Mouse (Mus musculus): ENCODE data around the gene Prss41. TPM values are rescaled to one million over a fixed set of nuclear protein-coding genes. Genes with fewer than 3 reads are reported as not detected.

Prss41 gene
- polyA plus RNA-seq, 1 experiment, result 0.28 TPM

GRCm38 (mm10) chr17:23828271-23829001 lies 15.5 kb downstream of the Prss41 start:
- peak; percentile 65 for DNase-seq (ENCODE audit: low spot score)

- no peak for DNase-seq (ENCODE audit: low spot score)
These were observed 18.4 kb downstream of the Prss41 start for GRCm38 (mm10) chr17:23825591-23825990.

DNA sequence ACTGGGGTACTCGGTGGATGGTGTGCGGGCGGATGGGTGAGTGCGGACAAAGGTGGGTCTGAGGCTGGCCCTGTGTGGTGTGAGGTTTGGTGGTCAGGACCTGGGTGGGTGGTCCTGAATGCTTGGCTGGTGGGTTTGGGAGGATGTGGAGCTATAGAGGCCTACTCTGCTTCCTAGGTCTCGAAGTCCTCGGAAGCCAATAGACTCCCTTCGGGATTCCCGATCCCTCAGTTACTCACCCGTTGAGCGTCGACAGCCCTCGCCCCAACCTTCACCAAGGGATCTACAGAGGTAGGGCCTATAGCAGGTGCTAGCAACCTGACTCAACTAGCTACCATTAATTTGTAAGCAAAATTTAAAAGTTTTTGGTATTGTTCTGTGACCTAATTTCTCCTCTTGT lies 20.4 kb downstream of the Prss41 start:
- DNase-seq (ENCODE audit: low spot score), result no peak

DNA sequence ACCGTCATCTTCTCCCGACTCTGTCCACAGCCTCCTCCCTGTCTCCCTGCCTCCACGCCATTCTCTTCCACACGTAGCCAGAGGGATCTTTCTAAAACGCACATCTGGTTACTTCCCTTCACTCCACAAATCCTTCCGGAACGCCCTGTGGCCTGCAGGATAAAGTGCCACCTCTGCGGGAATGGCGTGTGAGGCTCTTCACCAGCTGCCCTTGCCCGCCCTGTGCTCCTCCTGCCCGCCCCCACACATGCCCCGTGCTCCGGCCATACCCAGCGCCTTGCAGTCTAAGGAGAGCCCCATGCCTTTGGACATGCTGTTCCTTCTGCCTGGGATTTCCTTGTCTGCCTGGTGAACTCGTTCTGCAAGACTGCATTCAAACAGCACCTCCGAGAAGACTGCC lies 21.0 kb downstream of the Prss41 start:
- no peak for DNase-seq (ENCODE audit: low spot score)

- no peak for DNase-seq (ENCODE audit: low spot score)
These were observed 21.9 kb downstream of the Prss41 start for GRCm38 (mm10) chr17:23822094-23822493.

- DNase-seq (ENCODE audit: low spot score), result no peak
These were observed 23.2 kb downstream of the Prss41 start for GRCm38 (mm10) chr17:23820731-23821130.

DNA sequence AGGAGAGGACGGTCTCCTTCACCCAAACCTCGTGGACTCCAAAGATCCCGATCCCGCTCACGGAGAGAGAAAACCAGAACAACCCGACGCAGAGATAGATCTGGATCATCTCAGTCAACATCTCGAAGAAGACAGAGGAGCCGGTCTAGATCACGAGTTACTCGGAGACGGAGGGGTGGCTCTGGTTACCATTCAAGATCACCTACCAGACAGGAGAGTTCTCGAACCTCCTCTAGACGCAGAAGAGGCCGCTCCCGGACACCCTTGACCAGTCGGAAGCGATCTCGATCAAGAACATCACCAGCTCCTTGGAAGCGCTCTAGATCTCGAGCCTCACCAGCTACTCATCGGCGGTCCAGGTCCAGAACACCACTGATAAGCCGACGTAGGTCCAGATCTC lies 24.7 kb downstream of the Prss41 start:
- DNase-seq (ENCODE audit: low spot score), result no peak

- no peak for DNase-seq (ENCODE audit: low spot score)
These were observed 25.4 kb downstream of the Prss41 start for GRCm38 (mm10) chr17:23818579-23818978.

DNA sequence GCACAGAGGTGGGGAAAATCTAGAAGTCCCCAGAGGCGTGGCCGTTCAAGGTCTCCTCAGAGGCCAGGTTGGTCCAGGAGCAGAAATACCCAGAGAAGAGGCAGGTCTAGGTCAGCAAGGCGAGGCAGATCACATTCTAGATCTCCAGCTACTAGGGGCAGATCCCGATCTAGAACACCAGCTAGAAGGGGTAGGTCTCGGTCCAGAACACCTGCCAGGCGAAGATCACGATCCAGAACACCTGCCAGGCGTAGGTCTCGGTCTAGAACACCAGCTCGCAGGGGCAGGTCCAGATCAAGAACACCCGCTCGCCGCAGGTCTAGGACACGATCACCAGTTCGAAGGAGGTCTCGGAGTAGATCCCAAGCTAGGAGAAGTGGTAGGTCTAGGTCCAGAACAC lies 28.3 kb downstream of the Prss41 start:
- no peak for DNase-seq (ENCODE audit: low spot score)

GRCm38 (mm10) chr17:23807918-23808317 lies 36.1 kb downstream of the Prss41 start:
- DNase-seq (ENCODE audit: low spot score), result no peak

GRCm38 (mm10) chr17:23806867-23807266 lies 37.1 kb downstream of the Prss41 start:
- peak; percentile 44 for DNase-seq (ENCODE audit: low spot score)

DNA sequence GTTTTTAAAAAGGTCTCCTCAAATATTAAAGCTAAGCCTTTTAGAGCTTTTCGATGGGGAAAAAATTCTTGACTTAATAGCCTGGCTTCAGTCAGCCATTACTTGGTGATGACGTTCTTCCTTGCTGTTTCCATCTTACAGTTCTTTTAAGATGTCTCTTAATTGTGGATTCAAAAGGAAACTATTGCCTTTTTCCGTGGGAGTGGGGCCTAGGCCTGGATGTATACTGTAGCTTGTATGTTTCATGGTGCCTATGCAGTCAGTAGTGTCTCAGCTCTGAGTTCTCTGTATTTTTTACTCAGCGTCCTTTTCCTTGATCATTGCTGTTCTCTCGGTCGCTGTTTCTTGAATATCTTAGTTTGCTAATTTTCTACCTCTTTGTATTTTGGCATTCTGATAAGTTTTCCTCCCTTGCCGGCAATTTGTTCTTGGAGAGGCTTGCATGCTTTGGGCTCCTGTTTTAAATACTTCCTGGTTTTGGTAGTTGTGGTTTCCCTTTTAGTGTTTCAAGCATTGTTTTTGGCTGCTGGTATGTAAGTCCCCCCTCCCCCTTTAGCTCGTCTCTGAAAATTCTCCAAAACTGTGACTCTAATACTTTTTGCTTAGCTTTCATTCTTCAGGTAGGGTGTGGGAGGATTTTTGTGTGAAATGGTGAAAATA lies 39.4 kb downstream of the Prss41 start:
- DNase-seq (ENCODE audit: low spot score), result no peak

DNA sequence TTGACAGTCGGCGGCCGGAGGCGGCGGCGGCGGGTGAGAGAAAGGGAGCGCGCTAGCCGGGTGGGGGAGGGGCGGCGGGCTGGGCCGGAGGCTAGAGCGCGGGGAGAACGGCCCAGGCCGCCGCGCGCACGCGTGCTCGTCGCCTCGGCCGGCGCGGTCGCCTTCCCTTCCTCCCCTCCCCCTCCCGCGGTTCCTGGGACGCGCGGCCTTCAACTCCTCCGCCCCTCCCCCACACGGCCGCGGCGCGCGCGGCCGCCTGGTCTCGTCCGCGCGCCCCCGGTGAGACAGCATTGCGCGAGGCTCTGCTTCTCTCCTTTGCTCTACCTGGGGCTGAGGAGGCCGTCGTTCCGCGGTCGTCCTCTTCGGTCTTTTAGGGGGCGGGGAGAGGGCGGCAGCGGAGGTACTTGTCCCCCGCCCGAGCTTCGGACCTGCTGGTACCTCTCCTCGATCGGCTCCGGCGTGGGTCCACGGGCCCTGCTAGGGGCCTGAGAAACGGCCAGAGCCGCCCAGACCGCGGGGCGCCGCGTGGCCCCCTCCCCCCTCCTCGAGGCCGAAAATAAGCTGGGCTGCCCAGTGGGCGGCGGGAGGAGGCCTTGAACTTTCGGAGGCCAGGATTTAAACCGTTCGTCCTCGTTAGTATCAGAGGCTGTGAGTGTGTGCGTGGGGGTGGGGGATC lies 40.5 kb downstream of the Prss41 start:
- DNase-seq (ENCODE audit: low spot score), result no peak

GRCm38 (mm10) chr17:23802746-23803365 lies 41.1 kb downstream of the Prss41 start:
- peak; percentile 93 for DNase-seq (ENCODE audit: low spot score)

GRCm38 (mm10) chr17:23801627-23802026 lies 42.3 kb downstream of the Prss41 start:
- DNase-seq (ENCODE audit: low spot score), result no peak

GRCm38 (mm10) chr17:23797316-23797715 lies 46.7 kb downstream of the Prss41 start:
- DNase-seq (ENCODE audit: low spot score), result no peak

- no peak for DNase-seq (ENCODE audit: low spot score)
These were observed 48.6 kb downstream of the Prss41 start for GRCm38 (mm10) chr17:23795323-23795722.

GRCm38 (mm10) chr17:23791079-23791357 lies 53.0 kb downstream of the Prss41 start:
- DNase-seq (ENCODE audit: low spot score), result no peak

DNA sequence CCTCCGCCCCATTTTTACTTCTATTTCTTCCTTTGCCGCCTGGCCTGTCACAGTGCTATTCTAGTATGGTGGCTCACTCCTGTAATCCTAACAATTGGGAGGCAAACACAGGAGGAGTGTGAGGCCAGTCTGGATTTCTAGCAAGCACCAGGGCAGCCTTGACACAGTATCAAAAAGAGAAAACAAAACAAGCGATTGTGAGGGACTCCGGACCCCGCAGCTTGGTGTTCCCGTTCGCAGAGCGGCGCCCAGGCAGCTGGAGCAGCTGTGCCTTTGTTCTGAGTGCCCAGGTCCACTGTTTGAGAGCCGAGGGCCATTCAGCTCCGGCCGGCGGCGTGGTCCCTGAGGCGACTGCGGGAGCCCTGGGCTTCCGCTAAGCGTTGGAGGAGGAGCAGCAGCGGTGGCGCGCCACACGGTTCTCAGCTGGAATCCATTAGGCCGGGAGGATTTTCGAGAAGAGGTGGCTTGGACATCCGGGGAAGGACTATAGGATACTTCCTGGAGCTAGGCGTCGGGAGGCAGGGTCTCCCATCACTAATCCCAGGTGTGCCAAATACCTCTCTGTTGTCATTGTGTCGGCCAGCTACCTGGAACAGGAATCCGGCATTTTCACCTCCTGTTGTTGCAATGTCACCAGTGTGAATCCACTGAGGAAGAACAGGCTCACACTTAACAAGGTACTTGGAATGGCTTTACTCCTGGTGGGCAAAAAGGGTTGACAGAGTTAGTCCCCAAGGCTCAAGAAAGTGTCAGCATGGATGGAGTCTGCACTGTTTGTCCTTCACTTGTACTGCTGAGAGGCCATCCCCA lies 53.5 kb downstream of the Prss41 start, which contains the start of gene Srrm2:
Gene Srrm2, plus strand, starts transcription at position 264 of the 810 bp plus-strand sequence.
- peak; percentile 55 for DNase-seq (ENCODE audit: low spot score)

DNA sequence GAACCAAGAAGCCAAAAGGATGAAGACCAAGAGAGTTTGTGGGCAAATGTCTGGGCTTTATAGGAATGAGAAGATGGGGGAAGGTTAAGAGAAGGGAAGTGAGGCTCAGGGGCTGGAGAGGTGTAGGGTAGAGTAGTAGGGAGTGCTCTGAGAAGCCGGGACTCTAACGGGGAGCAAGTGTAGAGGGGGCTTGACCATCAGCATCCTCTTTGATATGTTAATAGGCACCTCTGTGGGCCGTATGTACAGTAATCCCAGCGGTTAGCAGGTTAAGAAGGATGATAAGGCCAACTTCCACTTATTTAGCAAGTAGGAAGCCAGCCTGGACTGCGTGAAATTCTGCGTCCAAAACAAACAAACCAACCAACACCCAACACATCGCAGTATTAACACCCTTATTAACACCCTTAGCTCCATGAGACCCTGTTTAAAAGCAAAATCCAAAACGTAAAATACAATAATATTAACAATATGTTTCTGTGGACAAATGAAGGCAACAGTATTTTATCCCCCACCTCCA lies 54.2 kb downstream of the Prss41 start:
- DNase-seq (ENCODE audit: low spot score), result no peak

GRCm38 (mm10) chr17:23788973-23789372 lies 55.0 kb downstream of the Prss41 start:
- no peak for DNase-seq (ENCODE audit: low spot score)
